Mouse (Mus musculus) midbrain, postnatal 0 days (tissue): ENCODE measurements at regions not wholly inside any gene's neighbourhood (a gene's known extent, or its start where the extent isn't known, plus 50 kb on each side); places are given as distances from the start of the nearest gene placed in this dataset.

Source experiments
- ATAC-seq: fragments of 200-750 bp; cut with Nextera tagmentation; 2 replicates; pipeline ENCODE4 v1.8.0; 2017; ENCODE audit warnings: moderate number of reproducible peaks, mild to moderate bottlenecking, moderate TSS enrichment, moderate library complexity; ENCODE audit not compliant: low FRiP score
- DNase-seq: peaks from one replicate; pipeline ENCODE4 v3.0.0-alpha.2; 2015; ENCODE audit warnings: low spot score
- H3K27ac ChIP-seq: fragments of 300-500 bp; sonication (generic); 2 replicates; pipeline ENCODE4 v1.5.1; 2014; ENCODE audit warnings: low read depth, mild to moderate bottlenecking, low read length, mixed read lengths
- H3K27me3 ChIP-seq: fragments of 300-500 bp; sonication (generic); 2 replicates; pipeline ENCODE4 v1.6.1; 2014; ENCODE audit warnings: low read length, control low read depth, mixed read lengths; ENCODE audit not compliant: insufficient read depth
- H3K36me3 ChIP-seq: fragments of 300-500 bp; sonication (generic); 2 replicates; pipeline ENCODE4 v1.6.1; 2014; ENCODE audit warnings: low read length, control low read depth, mixed read lengths; ENCODE audit not compliant: insufficient read depth
- H3K4me1 ChIP-seq: fragments of 300-500 bp; sonication (generic); 2 replicates; pipeline ENCODE4 v1.6.1; 2014; ENCODE audit warnings: mild to moderate bottlenecking, control low read depth, antibody characterized with exemption, low read length, mixed read lengths; ENCODE audit not compliant: insufficient read depth
- H3K4me2 ChIP-seq: fragments of 300-500 bp; sonication (generic); 2 replicates; pipeline ENCODE4 v1.6.1; 2014; ENCODE audit warnings: low read depth, mild to moderate bottlenecking, low read length, mixed read lengths; ENCODE audit not compliant: poor library complexity, severe bottlenecking
- H3K4me3 ChIP-seq: fragments of 300-500 bp; sonication (generic); 2 replicates; pipeline ENCODE4 v1.5.1; 2014; ENCODE audit warnings: low read depth, mild to moderate bottlenecking, low read length, moderate library complexity
- H3K9ac ChIP-seq: fragments of 300-500 bp; sonication (generic); replicated peaks from 2 replicates; pipeline ENCODE4 v1.6.1; 2014; ENCODE audit warnings: mild to moderate bottlenecking, low read length, moderate library complexity, mixed read lengths; ENCODE audit not compliant: poor library complexity, severe bottlenecking
- H3K9me3 ChIP-seq: fragments of 300-500 bp; sonication (generic); 2 replicates; pipeline ENCODE4 v1.6.1; 2016; ENCODE audit warnings: low read length, control low read depth
- CTCF ChIP-seq: IDR thresholded peaks from 2 replicates; pipeline ENCODE4 v1.5.1; 2016; ENCODE audit warnings: antibody characterized with exemption, mild to moderate bottlenecking
- WGBS: fragments of 180-500 bp; shearing (Covaris S2); extraction: QIAGEN DNeasy Blood & Tissue Kit; methylation state at CpG from one replicate; pipeline ENCODE4 v1.1.7; 2014; 5-methylcytosine and 5-hydroxymethylcytosine counted together

- TF ChIP-seq CTCF, result no peak
- H3K9me3 ChIP-seq, result no peaks in the 10 kb centered on the region
- DNase-seq (no peak), ATAC-seq (no peak)
- H3K27me3 ChIP-seq, result no peaks in the 10 kb centered on the region
- H3K4me2 ChIP-seq, result no peak overlapping the region
- WGBS, result 97% methylated on average over 1 of the region's 1 CpGs
- no peaks in the 10 kb centered on the region for H3K4me1 ChIP-seq
- no peaks in the 10 kb centered on the region for H3K36me3 ChIP-seq
- no peak overlapping the region for H3K4me3 ChIP-seq
- H3K27ac ChIP-seq, result no peak overlapping the region
- H3K9ac ChIP-seq, result no peak overlapping the region
These were observed 199.2 kb upstream of the Adgra3 start for GRCm38 (mm10) chr5:50258017-50258416.

- no peak for ATAC-seq
- no peak for TF ChIP-seq CTCF
- WGBS, result 89% methylated on average over 2 of the region's 2 CpGs
These were observed 175.3 kb upstream of the Adgra3 start for GRCm38 (mm10) chr5:50234111-50234510.

GRCm38 (mm10) chr5:50216956-50217355 lies 158.2 kb upstream of the Adgra3 start:
- Histone ChIP-seq H3K9ac (no peak overlapping the region), H3K4me1 (no peaks in the 10 kb centered on the region), H3K4me2 (no peak overlapping the region), H3K27ac (no peak overlapping the region), H3K36me3 (no peaks in the 10 kb centered on the region), H3K4me3 (no peak overlapping the region), H3K27me3 (no peaks in the 10 kb centered on the region), H3K9me3 (no peaks in the 10 kb centered on the region)
- DNase-seq, result no peak
- no peak for TF ChIP-seq CTCF
- ATAC-seq, result no peak
- 46% methylated on average over 4 of the region's 4 CpGs for WGBS

More at GRCm38 (mm10) chr5:50234111-50234510, 175.3 kb upstream of the Adgra3 start:
- DNase-seq, result no peak
- Histone ChIP-seq H3K9me3 (no peaks in the 10 kb centered on the region), H3K4me2 (no peak overlapping the region), H3K4me1 (no peaks in the 10 kb centered on the region), H3K36me3 (no peaks in the 10 kb centered on the region), H3K4me3 (no peak overlapping the region), H3K27ac (no peak overlapping the region), H3K9ac (no peak overlapping the region), H3K27me3 (no peaks in the 10 kb centered on the region)

- H3K4me3 ChIP-seq, result no peak overlapping the region
- peak; percentile 63 for TF ChIP-seq CTCF
- H3K4me2 ChIP-seq, result no peak overlapping the region
- ATAC-seq (no peak), DNase-seq (peak; percentile 46)
- no peaks in the 10 kb centered on the region for H3K27me3 ChIP-seq
- no peaks in the 10 kb centered on the region for H3K9me3 ChIP-seq
- WGBS, result 49% methylated on average over 5 of the region's 5 CpGs
- H3K27ac ChIP-seq, result no peak overlapping the region
- H3K36me3 ChIP-seq, result no peaks in the 10 kb centered on the region
- no peaks in the 10 kb centered on the region for H3K4me1 ChIP-seq
- H3K9ac ChIP-seq, result no peak overlapping the region
These were observed 157.2 kb upstream of the Adgra3 start for GRCm38 (mm10) chr5:50215960-50216359.

- 0 out of 2 replicates have a peak, but pooled peaks have one; percentile 47 for ATAC-seq
- Histone ChIP-seq H3K4me1 (no peaks in the 10 kb centered on the region), H3K27me3 (no peaks in the 10 kb centered on the region), H3K9me3 (no peaks in the 10 kb centered on the region), H3K27ac (no peak overlapping the region), H3K4me2 (no peak overlapping the region), H3K4me3 (no peak overlapping the region), H3K36me3 (no peaks in the 10 kb centered on the region), H3K9ac (no peak overlapping the region)
- WGBS, result 46% methylated on average over 7 of the region's 7 CpGs
- no peak for TF ChIP-seq CTCF
- no peak for DNase-seq
These were observed 143.7 kb upstream of the Adgra3 start for GRCm38 (mm10) chr5:50202307-50203010.

GRCm38 (mm10) chr5:50196423-50196822 lies 137.6 kb upstream of the Adgra3 start:
- TF ChIP-seq CTCF, result no peak
- ATAC-seq, result no peak
- no peak overlapping the region for H3K4me2 ChIP-seq
- no peak overlapping the region for H3K27ac ChIP-seq
- H3K27me3 ChIP-seq, result no peaks in the 10 kb centered on the region
- no peak overlapping the region for H3K4me3 ChIP-seq
- DNase-seq, result no peak
- WGBS, result 80% methylated on average over 3 of the region's 3 CpGs
- H3K36me3 ChIP-seq, result no peaks in the 10 kb centered on the region
- H3K9me3 ChIP-seq, result no peaks in the 10 kb centered on the region
- no peaks in the 10 kb centered on the region for H3K4me1 ChIP-seq
- no peak overlapping the region for H3K9ac ChIP-seq
